Mouse (Mus musculus): ENCODE data around the gene Ccdc187.

- TF ChIP-seq POLR2A (IDR thresholded peaks at IDR 0.05; ENCODE audit: insufficient read length, low read depth) (no peak), MAX (IDR thresholded peaks at IDR 0.05; ENCODE audit: low read depth) (no peak), POLR2AphosphoS2 (IDR thresholded peaks at IDR 0.05; ENCODE audit: insufficient read length, low read depth) (no peak), TCF12 (IDR thresholded peaks at IDR 0.05; ENCODE audit: insufficient read depth, poor library complexity, severe bottlenecking) (no peak), MYOD1 (IDR thresholded peaks at IDR 0.05; ENCODE audit: control insufficient read depth in 1 of 3, insufficient read length in 2 of 3, low read depth in 2 of 3) (no peak), USF1 (IDR thresholded peaks at IDR 0.05; ENCODE audit: low read depth) (no peak), CEBPB (IDR thresholded peaks at IDR 0.05; ENCODE audit: insufficient read depth, poor library complexity, severe bottlenecking) (no peak)
These were observed 66.6 kb downstream of the Ccdc187 start for GRCm38 (mm10) chr2:26227788-26228187.
